Mouse (Mus musculus): ENCODE results near the gene Cercam. TPM values are rescaled to one million over a fixed set of nuclear protein-coding genes. Genes with fewer than 3 reads are reported as not detected.

Cercam gene
- total and polyA plus RNA-seq, 2 experiments from 2014 or later: 7.9 to 11.7 TPM

GRCm38 (mm10) chr2:29839460-29839859, 29.5 kb upstream of the Cercam start:
- no peak for DNase-seq (ENCODE audit: low spot score)
- no peak overlapping the region for H3K4me2 ChIP-seq (ENCODE audit: low read depth, low read length)
- no peaks in the 10 kb centered on the region for H3K9me3 ChIP-seq (replicated peaks; ENCODE audit: control insufficient read depth, low read length)
- WGBS: 40% methylated on average over 4 of the region's 4 CpGs
- peaks cover 61% of the 10 kb centered on the region for H3K36me3 ChIP-seq (replicated peaks; ENCODE audit: control insufficient read depth, insufficient read depth, low read length)
- no peak for ATAC-seq (ENCODE audit: insufficient read depth, low read depth)
- H3K27me3 ChIP-seq (ENCODE audit: control insufficient read depth, insufficient read depth, low read length): peaks cover 12% of the 10 kb centered on the region
- no peak overlapping the region for H3K4me3 ChIP-seq (ENCODE audit: low read depth, low read length)
- TF ChIP-seq EP300 (IDR thresholded peaks at IDR 0.05; ENCODE audit: low read depth): no peak
- no peak for TF ChIP-seq CTCF (IDR thresholded peaks at IDR 0.05; ENCODE audit: low read depth)
- no peak overlapping the region for H3K9ac ChIP-seq (replicated peaks; ENCODE audit: low read depth, low read length)
- H3K27ac ChIP-seq (ENCODE audit: low read depth): no peak overlapping the region
- H3K4me1 ChIP-seq (ENCODE audit: control insufficient read depth, insufficient read depth): no peaks in the 10 kb centered on the region

GRCm38 (mm10) chr2:29843231-29844105, 25.5 kb upstream of the Cercam start:
- H3K9me3 ChIP-seq (replicated peaks; ENCODE audit: control insufficient read depth, low read length): no peaks in the 10 kb centered on the region
- peaks cover 41% of the 10 kb centered on the region for H3K36me3 ChIP-seq (replicated peaks; ENCODE audit: control insufficient read depth, insufficient read depth, low read length)
- no peak overlapping the region for H3K27ac ChIP-seq (ENCODE audit: low read depth)
- no peak for DNase-seq (ENCODE audit: low spot score)
- TF ChIP-seq EP300 (IDR thresholded peaks at IDR 0.05; ENCODE audit: low read depth) (no peak), CTCF (IDR thresholded peaks at IDR 0.05; ENCODE audit: low read depth) (no peak)
- no peaks in the 10 kb centered on the region for H3K4me1 ChIP-seq (ENCODE audit: control insufficient read depth, insufficient read depth)
- peaks cover 42% of the 10 kb centered on the region for H3K27me3 ChIP-seq (ENCODE audit: control insufficient read depth, insufficient read depth, low read length)
- ATAC-seq (ENCODE audit: insufficient read depth, low read depth): no peak
- 84% methylated on average over 9 of the region's 9 CpGs for WGBS
- H3K4me2 ChIP-seq (ENCODE audit: low read depth, low read length): no peak overlapping the region
- H3K9ac ChIP-seq (replicated peaks; ENCODE audit: low read depth, low read length): no peak overlapping the region
- H3K4me3 ChIP-seq (ENCODE audit: low read depth, low read length): no peak overlapping the region

DNA sequence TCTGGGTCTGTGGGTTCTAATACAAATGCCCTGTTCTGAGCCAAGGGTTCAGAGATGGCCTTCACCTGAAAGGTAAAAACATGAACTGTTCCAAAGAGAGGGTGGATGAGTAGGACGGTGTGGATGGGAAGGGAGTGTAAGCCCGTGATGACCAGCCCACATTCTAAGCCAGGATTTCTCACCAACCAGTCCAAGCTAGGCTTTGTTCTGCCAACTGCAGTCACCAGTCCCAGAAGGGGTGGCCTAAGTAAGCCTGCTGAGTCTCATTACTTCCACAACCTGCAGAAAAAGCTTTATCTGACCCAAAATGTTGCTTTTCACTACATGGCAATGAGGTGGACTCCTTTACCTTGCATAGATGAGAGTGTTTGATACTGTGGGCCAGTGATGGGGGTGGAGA, 24.8 kb upstream of the Cercam start:
- peaks cover 34% of the 10 kb centered on the region for H3K36me3 ChIP-seq (replicated peaks; ENCODE audit: control insufficient read depth, insufficient read depth, low read length)
- H3K9me3 ChIP-seq (replicated peaks; ENCODE audit: control insufficient read depth, low read length): no peaks in the 10 kb centered on the region
- H3K4me3 ChIP-seq (ENCODE audit: low read depth, low read length): no peak overlapping the region
- DNase-seq (ENCODE audit: low spot score) (no peak), ATAC-seq (ENCODE audit: insufficient read depth, low read depth) (no peak)
- TF ChIP-seq EP300 (IDR thresholded peaks at IDR 0.05; ENCODE audit: low read depth) (no peak), CTCF (IDR thresholded peaks at IDR 0.05; ENCODE audit: low read depth) (no peak)
- no peaks in the 10 kb centered on the region for H3K4me1 ChIP-seq (ENCODE audit: control insufficient read depth, insufficient read depth)
- H3K4me2 ChIP-seq (ENCODE audit: low read depth, low read length): no peak overlapping the region
- H3K27me3 ChIP-seq (ENCODE audit: control insufficient read depth, insufficient read depth, low read length): peaks cover 42% of the 10 kb centered on the region
- WGBS: 89% methylated on average over 2 of the region's 2 CpGs
- no peak overlapping the region for H3K27ac ChIP-seq (ENCODE audit: low read depth)
- no peak overlapping the region for H3K9ac ChIP-seq (replicated peaks; ENCODE audit: low read depth, low read length)

DNA sequence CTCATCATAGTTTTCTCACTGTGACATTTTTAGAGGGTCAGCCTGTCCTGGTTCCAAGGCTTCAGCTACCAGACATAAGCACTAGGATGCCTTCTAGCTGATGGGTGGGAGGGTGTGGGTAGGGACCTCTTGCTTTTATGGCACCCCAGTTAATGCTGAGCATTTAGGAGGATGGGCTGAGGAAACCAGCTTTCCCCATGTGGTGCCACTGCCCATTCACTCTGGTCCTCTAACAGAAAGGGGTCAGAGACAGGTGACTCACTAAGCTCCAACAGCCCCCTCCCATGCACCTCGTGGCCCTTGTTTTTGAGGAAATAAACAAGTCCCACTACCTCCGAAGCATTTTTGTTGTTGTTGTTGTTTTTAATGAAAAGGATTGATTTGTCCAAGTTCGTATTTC, 24.3 kb upstream of the Cercam start:
- WGBS: 64% methylated on average over 3 of the region's 3 CpGs

GRCm38 (mm10) chr2:29845636-29846035, 23.3 kb upstream of the Cercam start:
- H3K9ac ChIP-seq (replicated peaks; ENCODE audit: low read depth, low read length): 0 out of 2 replicates have a peak overlapping the region, but pooled peaks have one; percentile 26
- H3K27ac ChIP-seq (ENCODE audit: low read depth): no peak overlapping the region
- 39% methylated on average over 25 of the region's 25 CpGs for WGBS
- ATAC-seq (ENCODE audit: insufficient read depth, low read depth) (no peak), DNase-seq (ENCODE audit: low spot score) (no peak)
- H3K4me3 ChIP-seq (ENCODE audit: low read depth, low read length): peak overlapping the region; percentile 20
- peaks cover 42% of the 10 kb centered on the region for H3K27me3 ChIP-seq (ENCODE audit: control insufficient read depth, insufficient read depth, low read length)
- H3K4me1 ChIP-seq (ENCODE audit: control insufficient read depth, insufficient read depth): no peaks in the 10 kb centered on the region
- no peaks in the 10 kb centered on the region for H3K9me3 ChIP-seq (replicated peaks; ENCODE audit: control insufficient read depth, low read length)
- H3K36me3 ChIP-seq (replicated peaks; ENCODE audit: control insufficient read depth, insufficient read depth, low read length): peaks cover 27% of the 10 kb centered on the region
- TF ChIP-seq CTCF (IDR thresholded peaks at IDR 0.05; ENCODE audit: low read depth): no peak
- peak overlapping the region; percentile 23; the same call in 1 of the 2 replicates for H3K4me2 ChIP-seq (ENCODE audit: low read depth, low read length)

More for the DNA sequence above, 24.3 kb upstream of the Cercam start:
- H3K9me3 ChIP-seq (replicated peaks; ENCODE audit: control insufficient read depth, low read length): no peaks in the 10 kb centered on the region
- H3K4me1 ChIP-seq (ENCODE audit: control insufficient read depth, insufficient read depth): no peaks in the 10 kb centered on the region
- H3K27ac ChIP-seq (ENCODE audit: low read depth): no peak overlapping the region
- H3K27me3 ChIP-seq (ENCODE audit: control insufficient read depth, insufficient read depth, low read length): peaks cover 42% of the 10 kb centered on the region
- peaks cover 32% of the 10 kb centered on the region for H3K36me3 ChIP-seq (replicated peaks; ENCODE audit: control insufficient read depth, insufficient read depth, low read length)
- ATAC-seq (ENCODE audit: insufficient read depth, low read depth) (no peak), DNase-seq (ENCODE audit: low spot score) (no peak)
- TF ChIP-seq CTCF (IDR thresholded peaks at IDR 0.05; ENCODE audit: low read depth) (no peak), EP300 (IDR thresholded peaks at IDR 0.05; ENCODE audit: low read depth) (no peak)
- no peak overlapping the region for H3K4me3 ChIP-seq (ENCODE audit: low read depth, low read length)
- H3K4me2 ChIP-seq (ENCODE audit: low read depth, low read length): no peak overlapping the region
- no peak overlapping the region for H3K9ac ChIP-seq (replicated peaks; ENCODE audit: low read depth, low read length)

Data from heart, postnatal 0 days (tissue).